In the genomic region with DNA sequence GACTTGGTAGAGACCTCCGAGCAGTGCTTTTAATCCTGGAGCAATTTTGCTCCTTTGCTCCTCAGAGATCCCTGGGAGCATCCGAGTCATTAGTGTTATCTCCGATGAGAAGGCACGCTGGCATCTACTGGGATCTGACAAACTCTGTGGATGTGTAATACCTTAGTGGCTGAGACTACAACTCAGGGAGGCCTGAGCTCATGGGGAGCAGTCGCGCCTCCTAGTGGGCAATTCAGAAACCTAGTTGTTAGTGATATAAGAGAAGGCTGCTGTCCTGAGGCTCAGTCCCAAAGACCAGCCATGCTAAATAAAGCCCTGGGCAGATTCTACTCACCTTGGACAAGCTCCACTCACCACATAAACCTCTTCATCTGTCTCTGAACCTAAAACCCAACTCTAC, we compare ENCODE assay signal across 8 mouse cellular contexts. TPM values are rescaled to one million over a fixed set of nuclear protein-coding genes. Genes with fewer than 3 reads are reported as not detected.
A peak's percentile ranks its signal among the peaks of the same experiment; 100 is the strongest.
DNase-seq lines count a peak whose midpoint lies in the region; ATAC-seq lines count a peak whose summit lies in the region.

No protein-coding gene starts in this region.

- peak; percentile 22 for DNase-seq in gastrocnemius, adult 18-20 months (ENCODE audit: low spot score)
- no peak for DNase-seq in gastrocnemius, postnatal 25 days
- peak; percentile 21 to 67 for DNase-seq in spleen, postnatal 4 days (ENCODE audit: low spot score in 2 of 2)
- no peak for DNase-seq in spleen, postnatal 36 days (ENCODE audit: low spot score in 2 of 2)
- DNase-seq in induced T-regulatory cell, adult 2 months (ENCODE audit: low read depth), result peak; percentile 19

- ATAC-seq in megakaryocyte, adult 5-6 weeks (ENCODE audit: poor library complexity, severe bottlenecking), result peak; percentile 71
- no peak for ATAC-seq in erythroid progenitor cell, adult 5-6 weeks (replicated peaks; ENCODE audit: low FRiP score, poor library complexity, severe bottlenecking)
- ATAC-seq in cerebellum, adult (ENCODE audit: insufficient number of reproducible peaks, low FRiP score, low TSS enrichment), result no peak

RNA-seq across cellular contexts. Expression of gene Pam, which starts 23.4 kb away (rescaled TPM):
- total RNA-seq in gastrocnemius, adult 18-20 months (2021), result 10 to 100 TPM; 29.7 to 34.6 TPM
- 10 to 100 TPM; 37.4 to 51.5 TPM for total RNA-seq in gastrocnemius, postnatal 25 days (2021)
- total RNA-seq in megakaryocyte, adult 5-6 weeks (2015), result 6.6 and 6.8 TPM in 2 replicates
- 15.4 and 24.4 TPM in 2 replicates for total RNA-seq in megakaryocyte, adult 5-6 weeks (2017)
- total RNA-seq in erythroid progenitor cell, adult 5-6 weeks (2015; ENCODE audit: low replicate concordance), result 0.42 and 6.5 TPM in 2 replicates
- 17.2 TPM in 1 of 2 replicates, not detected in the other for total RNA-seq in erythroid progenitor cell, adult 5-6 weeks (2017; ENCODE audit: low replicate concordance)

Comparison
In these comparisons a context has a peak if more than half of its experiments do, and no peak if none do; other contexts are left out.
1. DNase-seq: peak in gastrocnemius, adult 18-20 months (single experiment), spleen, postnatal 4 days (2 of 2) and induced T-regulatory cell, adult 2 months (single experiment); none in gastrocnemius, postnatal 25 days (single experiment) and spleen, postnatal 36 days (0 of 2).